Mouse (Mus musculus) ovary, postnatal 10 days (tissue): ENCODE measurements around the gene Fbxl16.

Experiments
- DNase-seq: peaks from one replicate; pipeline ENCODE4 v3.0.0; 2022; ENCODE audit warnings: low spot score

The Fbxl16 gene

GRCm38 (mm10) chr17:25808789-25809605 is at the start of gene Fbxl16:
TSS of gene Fbxl16 (plus strand) at chr17:25809085.
- DNase-seq, result no peak

- no peak for DNase-seq
These were observed 48.7 kb upstream of the Fbxl16 start for GRCm38 (mm10) chr17:25760148-25760547.

GRCm38 (mm10) chr17:25761561-25761970 is 47.3 kb upstream of the Fbxl16 start:
- no peak for DNase-seq

GRCm38 (mm10) chr17:25762591-25762990 is 46.3 kb upstream of the Fbxl16 start:
- DNase-seq, result no peak

GRCm38 (mm10) chr17:25765886-25766285 is 43.0 kb upstream of the Fbxl16 start:
- DNase-seq, result no peak

- no peak for DNase-seq
These were observed 39.6 kb upstream of the Fbxl16 start for GRCm38 (mm10) chr17:25769331-25769730.

GRCm38 (mm10) chr17:25773549-25774120 is 35.2 kb upstream of the Fbxl16 start, which contains the start of gene Narfl:
TSS of gene Narfl (plus strand) at chr17:25773776.
- DNase-seq, result peak; percentile 95

- no peak for DNase-seq
These were observed 33.4 kb upstream of the Fbxl16 start for GRCm38 (mm10) chr17:25775318-25776062.

GRCm38 (mm10) chr17:25777948-25778347 is 30.9 kb upstream of the Fbxl16 start:
- no peak for DNase-seq

GRCm38 (mm10) chr17:25781339-25781738 is 27.5 kb upstream of the Fbxl16 start:
- no peak for DNase-seq

GRCm38 (mm10) chr17:25783086-25783485 is 25.8 kb upstream of the Fbxl16 start:
- DNase-seq, result no peak

GRCm38 (mm10) chr17:25783861-25784574 is 24.9 kb upstream of the Fbxl16 start:
- no peak for DNase-seq

- peak; percentile 91 for DNase-seq
These were observed 23.6 kb upstream of the Fbxl16 start, which contains the start of gene Haghl for GRCm38 (mm10) chr17:25785281-25785745. TSS of gene Haghl (minus strand) at chr17:25785673.

- DNase-seq, result no peak
These were observed 22.6 kb upstream of the Fbxl16 start, which contains the start of gene Ccdc78 for GRCm38 (mm10) chr17:25786280-25786679. TSS of gene Ccdc78 (plus strand) at chr17:25786580.

- no peak for DNase-seq
These were observed 21.9 kb upstream of the Fbxl16 start for GRCm38 (mm10) chr17:25786781-25787504.

- DNase-seq, result no peak
These were observed 17.5 kb upstream of the Fbxl16 start for GRCm38 (mm10) chr17:25791320-25791842.

- peak; percentile 88 for DNase-seq
These were observed 16.9 kb upstream of the Fbxl16 start for GRCm38 (mm10) chr17:25791843-25792527.

GRCm38 (mm10) chr17:25792615-25793014 is 16.3 kb upstream of the Fbxl16 start, which contains the start of gene Fam173a:
TSS of gene Fam173a (minus strand) at chr17:25792901.
- DNase-seq, result peak; percentile 62

- DNase-seq, result no peak
These were observed 14.7 kb upstream of the Fbxl16 start for GRCm38 (mm10) chr17:25794197-25794596.

- no peak for DNase-seq
These were observed 13.9 kb upstream of the Fbxl16 start for GRCm38 (mm10) chr17:25794998-25795397.
